Mouse (Mus musculus) forebrain, embryonic 16.5 days (tissue): ENCODE data around the gene Gm10220. TPM values are rescaled to one million over a fixed set of nuclear protein-coding genes. Genes with fewer than 3 reads are reported as not detected.
"Not testable (repeated sequence)": the region's sequence is repeated elsewhere in the genome, so short reads cannot be mapped to it uniquely, and the experiment has no call there.

Experiments used
- ATAC-seq: fragments of 200-750 bp; cut with Nextera tagmentation; 2 replicates; pipeline ENCODE4 v1.8.0; 2017; ENCODE audit warnings: mild to moderate bottlenecking, moderate library complexity
- H3K27ac ChIP-seq: fragments of 300-500 bp; sonication (generic); 2 replicates; pipeline ENCODE4 v1.5.1; 2014; ENCODE audit warnings: low read length, control low read depth
- H3K27me3 ChIP-seq: fragments of 300-500 bp; sonication (generic); replicated peaks from 2 replicates; pipeline ENCODE4 v1.6.1; 2014; ENCODE audit warnings: low read length; ENCODE audit not compliant: control insufficient read depth, insufficient read depth
- H3K36me3 ChIP-seq: fragments of 300-500 bp; sonication (generic); 2 replicates; pipeline ENCODE4 v1.6.1; 2014; ENCODE audit not compliant: control insufficient read depth, insufficient read depth
- H3K4me1 ChIP-seq: fragments of 300-500 bp; sonication (generic); replicated peaks from 2 replicates; pipeline ENCODE4 v1.6.1; 2014; ENCODE audit warnings: low read length; ENCODE audit not compliant: control insufficient read depth, insufficient read depth
- H3K4me2 ChIP-seq: fragments of 300-500 bp; sonication (generic); 2 replicates; pipeline ENCODE4 v1.6.1; 2014; ENCODE audit warnings: mild to moderate bottlenecking, low read length, control low read depth
- H3K4me3 ChIP-seq: fragments of 300-500 bp; sonication (generic); replicated peaks from 2 replicates; pipeline ENCODE4 v1.5.1; 2014; ENCODE audit warnings: mild to moderate bottlenecking, low read length, control low read depth
- H3K9ac ChIP-seq: fragments of 300-500 bp; sonication (generic); replicated peaks from 2 replicates; pipeline ENCODE4 v1.6.1; 2014; ENCODE audit warnings: low read depth, low read length, control low read depth
- H3K9me3 ChIP-seq: fragments of 300-500 bp; sonication (generic); 2 replicates; pipeline ENCODE4 v1.6.1; 2016; ENCODE audit warnings: low read length; ENCODE audit not compliant: control insufficient read depth
- WGBS: fragments of 180-500 bp; shearing (Covaris S2); extraction: QIAGEN DNeasy Blood & Tissue Kit; methylation state at CpG from one replicate; pipeline ENCODE4 v1.1.7; 2014; 5-methylcytosine and 5-hydroxymethylcytosine counted together
- polyA plus RNA-seq: library from polyadenylated mRNA; unstranded; fragments of >200 nt; fragmentation: Nextera tagmentation; extraction: Ambion mirVana; gene quantifications from 2 replicates; pipeline ENCODE4 v1.2.1, GENCODE M21; 2015

The Gm10220 gene
- polyA plus RNA-seq = not detected in 2 replicates

GRCm38 (mm10) chr5:26121321-26121720 is at the start of gene Gm10220:
TSS of gene Gm10220 (minus strand) at chr5:26121421.
- H3K4me1 ChIP-seq, H3K4me3 ChIP-seq, H3K27ac ChIP-seq, H3K36me3 ChIP-seq, H3K4me2 ChIP-seq, H3K9me3 ChIP-seq, H3K27me3 ChIP-seq, ATAC-seq, H3K9ac ChIP-seq: not testable (repeated sequence)
- WGBS = no CpG with 5 or more reads among the region's 3 CpGs

DNA sequence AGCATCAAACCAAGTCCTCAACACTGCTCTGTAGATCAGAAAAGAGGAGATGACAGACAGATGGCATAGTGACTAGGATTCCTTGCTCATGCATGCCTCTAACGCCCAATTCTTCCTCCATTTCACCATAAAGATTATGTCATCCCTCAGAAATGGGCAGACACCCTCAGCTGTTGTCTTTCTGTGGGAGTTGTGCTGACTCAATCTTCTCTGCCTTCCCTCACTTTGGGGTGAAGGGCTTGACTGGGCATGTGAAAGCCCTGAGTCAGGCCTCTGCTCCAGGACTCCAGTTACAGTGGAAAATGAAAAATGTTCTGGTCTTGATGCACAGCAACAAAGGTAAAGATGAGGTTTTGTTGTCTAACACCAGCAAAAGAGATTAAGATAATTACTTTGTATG is 48.6 kb upstream of the Gm10220 start:
- no peak overlapping the region for H3K4me2 ChIP-seq
- no peak for ATAC-seq
- WGBS = 88% methylated on average over 1 of the region's 1 CpGs
- no peak overlapping the region for H3K4me3 ChIP-seq
- H3K4me1 ChIP-seq = no peaks in the 10 kb centered on the region
- H3K27ac ChIP-seq = no peak overlapping the region
- no peak overlapping the region for H3K9ac ChIP-seq
- H3K27me3 ChIP-seq = no peaks in the 10 kb centered on the region
- no peaks in the 10 kb centered on the region for H3K36me3 ChIP-seq
- H3K9me3 ChIP-seq = no peaks in the 10 kb centered on the region

DNA sequence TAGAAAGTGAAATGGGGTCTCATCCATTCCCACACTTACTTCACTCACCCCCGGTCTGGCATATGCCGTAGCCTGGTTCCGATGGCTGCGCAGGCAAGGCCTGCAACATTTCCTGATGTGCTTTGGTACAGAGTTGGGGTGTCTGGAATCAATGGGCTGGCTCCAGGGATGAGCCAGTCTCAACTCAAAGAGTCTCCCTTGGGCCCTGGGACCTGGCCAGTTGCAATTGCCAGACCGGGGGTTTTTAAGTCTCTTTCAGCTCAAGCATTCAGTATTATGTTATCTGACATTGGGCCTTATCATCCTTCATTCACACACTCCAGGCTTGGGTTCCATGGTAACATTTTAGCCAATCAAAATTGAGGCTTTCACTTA is 44.6 kb upstream of the Gm10220 start:
- H3K9ac ChIP-seq = no peak overlapping the region
- H3K4me3 ChIP-seq = no peak overlapping the region
- no peaks in the 10 kb centered on the region for H3K27me3 ChIP-seq
- no peaks in the 10 kb centered on the region for H3K9me3 ChIP-seq
- WGBS = 90% methylated on average over 5 of the region's 5 CpGs
- no peaks in the 10 kb centered on the region for H3K36me3 ChIP-seq
- H3K4me1 ChIP-seq = no peaks in the 10 kb centered on the region
- no peak overlapping the region for H3K4me2 ChIP-seq
- ATAC-seq = no peak
- H3K27ac ChIP-seq = no peak overlapping the region

DNA sequence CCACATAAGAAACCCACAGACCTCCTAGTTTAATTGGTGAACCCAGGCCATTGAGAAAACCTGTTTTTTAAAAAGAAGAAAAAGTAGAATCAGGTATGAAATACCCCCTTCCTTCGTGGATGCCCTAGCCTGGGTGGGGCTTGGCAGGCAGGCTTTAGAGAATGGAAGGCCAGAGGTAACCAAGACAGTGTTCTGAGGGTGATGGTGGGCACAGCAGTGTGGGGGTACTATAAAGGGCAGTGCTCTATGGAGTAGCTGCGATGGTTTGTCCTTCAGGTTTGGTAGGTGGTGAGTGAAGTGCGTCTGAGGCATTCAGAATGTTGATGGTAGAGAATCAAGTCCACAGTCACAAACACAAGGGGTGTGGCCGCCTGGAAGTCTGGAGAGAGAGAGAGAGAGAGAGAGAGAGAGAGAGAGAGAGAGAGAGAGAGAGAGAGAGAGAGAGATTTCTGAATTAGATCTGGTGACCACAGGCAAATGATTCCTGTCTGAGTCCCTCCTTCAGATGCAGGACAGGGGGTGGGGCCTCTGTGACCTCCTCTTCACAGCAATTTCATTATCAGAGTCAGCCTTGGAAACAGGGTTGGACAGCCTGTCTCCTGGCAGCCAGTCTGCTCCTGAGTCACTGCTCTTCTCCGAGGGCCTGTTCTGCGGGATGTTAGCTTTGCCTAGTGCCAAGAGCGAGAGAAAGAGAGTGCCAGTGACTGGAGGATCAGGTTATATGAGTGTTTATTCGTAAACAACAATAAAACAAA is 44.0 kb upstream of the Gm10220 start:
- Histone ChIP-seq H3K9ac (no peak overlapping the region), H3K27ac (no peak overlapping the region), H3K27me3 (no peaks in the 10 kb centered on the region), H3K4me3 (no peak overlapping the region), H3K36me3 (no peaks in the 10 kb centered on the region), H3K4me1 (no peaks in the 10 kb centered on the region), H3K4me2 (no peak overlapping the region), H3K9me3 (no peaks in the 10 kb centered on the region)
- no peak for ATAC-seq
- 81% methylated on average over 8 of the region's 8 CpGs for WGBS

- 81% methylated on average over 10 of the region's 10 CpGs for WGBS
Observed at GRCm38 (mm10) chr5:26157396-26158170, 36.4 kb upstream of the Gm10220 start.

DNA sequence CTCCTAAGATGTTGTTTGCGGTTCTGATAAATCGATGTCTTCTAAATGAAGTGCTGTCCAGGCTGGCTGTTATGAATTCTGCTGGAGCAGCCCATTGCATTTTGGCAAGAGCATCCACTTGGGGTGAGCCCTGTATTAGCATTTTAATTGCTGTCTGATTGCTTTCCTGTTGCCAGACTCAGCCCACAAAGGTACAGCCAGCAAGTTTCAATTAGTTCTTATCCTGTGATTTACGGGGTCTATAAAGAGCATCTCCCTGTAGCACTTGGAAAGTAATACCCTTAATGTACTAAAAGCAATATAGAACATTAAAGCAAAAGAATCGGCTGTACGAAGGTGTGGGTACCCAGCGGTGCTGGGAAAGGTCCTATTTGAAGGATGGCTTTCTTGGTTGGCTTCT is 21.7 kb upstream of the Gm10220 start:
- Histone ChIP-seq H3K4me1 (no peaks in the 10 kb centered on the region), H3K36me3 (no peaks in the 10 kb centered on the region), H3K9me3 (no peaks in the 10 kb centered on the region), H3K4me2 (no peak overlapping the region), H3K27ac (no peak overlapping the region), H3K9ac (no peak overlapping the region), H3K27me3 (no peaks in the 10 kb centered on the region), H3K4me3 (no peak overlapping the region)
- no peak for ATAC-seq
- WGBS = 82% methylated on average over 6 of the region's 6 CpGs

More at GRCm38 (mm10) chr5:26157396-26158170, 36.4 kb upstream of the Gm10220 start:
- Histone ChIP-seq H3K27ac (no peak overlapping the region), H3K9ac (no peak overlapping the region), H3K4me1 (no peaks in the 10 kb centered on the region), H3K36me3 (no peaks in the 10 kb centered on the region), H3K27me3 (no peaks in the 10 kb centered on the region), H3K4me3 (no peak overlapping the region), H3K9me3 (no peaks in the 10 kb centered on the region), H3K4me2 (no peak overlapping the region)
- ATAC-seq = no peak

DNA sequence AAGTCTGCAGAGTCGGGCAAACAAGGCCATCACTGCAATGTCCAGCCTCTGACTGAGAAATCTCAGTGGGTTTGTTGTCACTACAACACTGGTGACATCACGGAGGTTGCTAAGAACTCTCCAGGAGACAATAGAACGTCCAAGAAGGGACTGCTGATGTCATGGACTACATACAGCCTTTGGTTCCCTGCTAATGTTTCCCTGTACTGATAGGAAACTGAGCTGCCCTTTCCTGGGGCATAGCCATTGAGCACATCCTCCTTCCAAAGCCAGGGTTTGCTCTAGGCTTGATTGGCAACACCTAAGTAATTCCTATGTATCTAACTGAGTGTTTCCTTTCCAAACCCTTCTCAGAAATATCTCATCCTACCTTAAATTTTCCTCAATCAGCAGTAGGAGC is 16.0 kb downstream of the Gm10220 start, which contains the start of gene 5031410I06Rik:
5031410I06Rik (minus strand) TSS at position 101 of the 400 bp plus-strand sequence.
- not testable (repeated sequence) for H3K27ac ChIP-seq, H3K4me1 ChIP-seq, H3K9ac ChIP-seq, H3K27me3 ChIP-seq, H3K36me3 ChIP-seq, H3K9me3 ChIP-seq, H3K4me2 ChIP-seq, ATAC-seq, H3K4me3 ChIP-seq
- no CpG with 5 or more reads among the region's 3 CpGs for WGBS

DNA sequence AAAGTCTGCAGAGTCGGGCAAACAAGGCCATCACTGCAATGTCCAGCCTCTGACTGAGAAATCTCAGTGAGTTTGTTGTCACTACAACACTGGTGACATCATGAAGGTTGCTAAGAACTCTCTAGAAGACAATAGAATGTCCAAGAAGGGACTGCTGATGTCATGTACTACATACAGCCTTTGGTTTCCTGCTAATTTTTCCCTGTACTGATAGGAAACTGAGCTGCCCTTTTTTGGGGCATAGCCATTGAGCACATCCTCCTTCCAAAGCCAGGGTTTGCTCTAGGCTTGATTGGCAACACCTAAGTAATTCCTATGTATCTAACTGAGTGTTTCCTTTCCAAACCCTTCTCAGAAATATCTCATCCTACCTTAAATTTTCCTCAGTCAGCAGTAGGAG is 32.0 kb downstream of the Gm10220 start, which contains the start of gene Gm10471:
Gm10471 (minus strand) TSS at position 101 of the 400 bp plus-strand sequence.
- H3K9ac ChIP-seq, H3K9me3 ChIP-seq, H3K4me3 ChIP-seq, H3K27me3 ChIP-seq, H3K4me2 ChIP-seq, H3K36me3 ChIP-seq, ATAC-seq, H3K4me1 ChIP-seq, H3K27ac ChIP-seq: not testable (repeated sequence)
- WGBS = 74% methylated on average over 1 of the region's 1 CpGs

GRCm38 (mm10) chr5:26079023-26079422 is 42.2 kb downstream of the Gm10220 start:
- not testable (repeated sequence) for ATAC-seq, H3K4me1 ChIP-seq, H3K9me3 ChIP-seq, H3K36me3 ChIP-seq, H3K27me3 ChIP-seq, H3K9ac ChIP-seq, H3K4me3 ChIP-seq, H3K4me2 ChIP-seq, H3K27ac ChIP-seq
